Mouse (Mus musculus) liver, embryonic 14.5 days (tissue): ENCODE results near the gene Megf11.

ENCODE experiments used
- CTCF ChIP-seq: IDR thresholded peaks from 2 replicates; pipeline ENCODE4 v1.5.1; 2016; ENCODE audit warnings: antibody characterized with exemption, low read depth, control low read depth
- EP300 ChIP-seq: IDR thresholded peaks from 2 replicates; pipeline ENCODE4 v1.6.1; 2016; ENCODE audit warnings: antibody characterized with exemption, low read depth

GRCm38 (mm10) chr9:64452769-64453168 lies 67.3 kb downstream of the Megf11 start:
- TF ChIP-seq CTCF (no peak), EP300 (no peak)
